ENCODE assay signal across 7 mouse cellular contexts in the genomic region with DNA sequence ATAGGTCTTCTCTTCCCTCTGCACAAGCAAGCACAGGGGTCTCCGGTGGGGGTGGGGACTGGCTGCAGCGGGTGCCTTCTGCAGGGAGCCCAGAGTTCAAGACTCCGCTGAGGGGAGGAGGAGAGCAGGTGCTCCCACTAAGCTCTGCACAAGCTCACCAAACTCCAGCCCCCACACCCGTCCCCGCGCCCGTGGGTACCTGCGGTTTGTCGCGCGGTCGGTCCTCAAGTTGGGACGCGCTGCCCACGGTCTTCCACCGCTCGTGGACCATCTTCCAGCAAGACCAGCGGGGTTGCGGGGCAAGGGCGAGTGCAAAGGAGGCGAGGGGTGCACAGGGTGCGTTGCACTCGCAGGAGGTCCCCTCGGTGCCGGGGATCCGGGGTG. TPM values are rescaled to one million over a fixed set of nuclear protein-coding genes. Genes with fewer than 3 reads are reported as not detected.
DNase-seq lines count a peak whose midpoint lies in the region; ATAC-seq lines count a peak whose summit lies in the region.

No protein-coding gene starts in this region.

- no peak for DNase-seq in lung, postnatal 10 days
- DNase-seq in forebrain, embryonic 14.5 days (ENCODE audit: low spot score), result no peak
- DNase-seq in ovary, adult 18-20 months (ENCODE audit: low spot score), result no peak
- DNase-seq in left cerebral cortex, adult 9 months (ENCODE audit: low spot score in 2 of 2), result no peak

- H3K9ac ChIP-seq in lung, embryonic 16.5 days (ENCODE audit: low read length), result peak overlapping the region; percentile 61; the same call in 1 of the 2 replicates
- peak overlapping the region; percentile 59 for H3K9ac ChIP-seq in forebrain, embryonic 14.5 days (ENCODE audit: low read length)
- no peak overlapping the region for H3K9ac ChIP-seq in limb, embryonic 15.5 days
- peak overlapping the region; percentile 28; the same call in 1 of the 2 replicates for H3K9ac ChIP-seq in stomach, embryonic 14.5 days (replicated peaks; ENCODE audit: low read depth, low read length)

- peak overlapping the region; percentile 50 for H3K4me3 ChIP-seq in lung, embryonic 16.5 days (ENCODE audit: low read length)
- H3K4me3 ChIP-seq in forebrain, embryonic 14.5 days (ENCODE audit: low read depth, low read length), result peak overlapping the region; percentile 42
- peak overlapping the region; percentile 55 for H3K4me3 ChIP-seq in limb, embryonic 15.5 days
- H3K4me3 ChIP-seq in stomach, embryonic 14.5 days (ENCODE audit: low read depth, low read length), result peak overlapping the region; percentile 52

- no peaks in the 10 kb centered on the region for H3K36me3 ChIP-seq in lung, embryonic 16.5 days (ENCODE audit: control insufficient read depth, insufficient read depth, low read length)
- no peaks in the 10 kb centered on the region for H3K36me3 ChIP-seq in forebrain, embryonic 14.5 days (ENCODE audit: control insufficient read depth, insufficient read depth, low read length)
- H3K36me3 ChIP-seq in limb, embryonic 15.5 days, result no peaks in the 10 kb centered on the region
- H3K36me3 ChIP-seq in stomach, embryonic 14.5 days (ENCODE audit: control insufficient read depth, insufficient read depth, low read length), result no peaks in the 10 kb centered on the region

- H3K27me3 ChIP-seq in lung, embryonic 16.5 days (ENCODE audit: control insufficient read depth, insufficient read depth, low read depth, low read length), result peaks cover 57% of the 10 kb centered on the region
- peaks cover 46% of the 10 kb centered on the region for H3K27me3 ChIP-seq in forebrain, embryonic 14.5 days (replicated peaks; ENCODE audit: control insufficient read depth, insufficient read depth, low read length)
- H3K27me3 ChIP-seq in limb, embryonic 15.5 days, result peaks cover 58% of the 10 kb centered on the region
- peaks cover 30% of the 10 kb centered on the region for H3K27me3 ChIP-seq in stomach, embryonic 14.5 days (ENCODE audit: control insufficient read depth, insufficient read depth, low read length)

- H3K9me3 ChIP-seq in lung, embryonic 16.5 days (ENCODE audit: control insufficient read depth, low read length), result no peaks in the 10 kb centered on the region
- H3K9me3 ChIP-seq in forebrain, embryonic 14.5 days (replicated peaks; ENCODE audit: control insufficient read depth, low read length), result no peaks in the 10 kb centered on the region
- H3K9me3 ChIP-seq in limb, embryonic 15.5 days, result no peaks in the 10 kb centered on the region
- H3K9me3 ChIP-seq in stomach, embryonic 14.5 days (ENCODE audit: control insufficient read depth, low read depth, low read length), result no peaks in the 10 kb centered on the region

- H3K4me2 ChIP-seq in lung, embryonic 16.5 days (ENCODE audit: low read depth, low read length), result peak overlapping the region; percentile 92
- peak overlapping the region; percentile 92 for H3K4me2 ChIP-seq in forebrain, embryonic 14.5 days (ENCODE audit: low read length)
- H3K4me2 ChIP-seq in limb, embryonic 15.5 days, result peak overlapping the region; percentile 98
- peak overlapping the region; percentile 98 for H3K4me2 ChIP-seq in stomach, embryonic 14.5 days (replicated peaks; ENCODE audit: low read depth, low read length)

- WGBS in lung, embryonic 16.5 days, result 0% methylated on average over 19 of the region's 26 CpGs
- WGBS in forebrain, embryonic 14.5 days, result under 1% methylated on average over 23 of the region's 26 CpGs
- 1% methylated on average over 26 of the region's 26 CpGs for WGBS in limb, embryonic 15.5 days
- WGBS in stomach, embryonic 14.5 days, result 4% methylated on average over 26 of the region's 26 CpGs

- H3K4me1 ChIP-seq in lung, embryonic 16.5 days (replicated peaks; ENCODE audit: control insufficient read depth, insufficient read depth, low read length), result peaks cover 13% of the 10 kb centered on the region
- H3K4me1 ChIP-seq in forebrain, embryonic 14.5 days (ENCODE audit: control insufficient read depth, insufficient read depth, low read length), result peaks cover 18% of the 10 kb centered on the region; the same call in 1 of the 2 replicates
- peaks cover 25% of the 10 kb centered on the region for H3K4me1 ChIP-seq in limb, embryonic 15.5 days
- H3K4me1 ChIP-seq in stomach, embryonic 14.5 days (ENCODE audit: control insufficient read depth, insufficient read depth, low read length), result peaks cover 12% of the 10 kb centered on the region

- no peak overlapping the region for H3K27ac ChIP-seq in lung, embryonic 16.5 days (ENCODE audit: low read length)
- no peak overlapping the region for H3K27ac ChIP-seq in forebrain, embryonic 14.5 days (ENCODE audit: low read depth, low read length)
- no peak overlapping the region for H3K27ac ChIP-seq in limb, embryonic 15.5 days
- H3K27ac ChIP-seq in stomach, embryonic 14.5 days (ENCODE audit: low read length), result no peak overlapping the region

- 0 out of 2 replicates have a peak, but pooled peaks have one; percentile 14 for ATAC-seq in lung, embryonic 16.5 days (ENCODE audit: low read depth)
- no peak for ATAC-seq in forebrain, embryonic 14.5 days
- no peak for ATAC-seq in limb, embryonic 15.5 days (ENCODE audit: insufficient number of reproducible peaks, low FRiP score, low TSS enrichment, low read depth)
- ATAC-seq in stomach, embryonic 14.5 days (ENCODE audit: insufficient number of reproducible peaks, insufficient read depth, low FRiP score, low read depth), result no peak; the same call in 1 of the 2 replicates

RNA-seq across cellular contexts. Expression of a gene that starts 0.3 kb away (rescaled TPM):
- polyA plus RNA-seq in lung, embryonic 16.5 days (2015; fragmentation: Nextera tagmentation; extraction: Ambion mirVana), result 0.06 and 0.14 TPM in 2 replicates
- 3.0 and 3.3 TPM in 2 replicates for polyA plus RNA-seq in forebrain, embryonic 14.5 days (2014; fragmentation: Nextera tagmentation; extraction: Ambion mirVana)
- 0.14 and 0.26 TPM in 2 replicates for polyA plus RNA-seq in limb, embryonic 15.5 days (2015; fragmentation: Nextera tagmentation; extraction: Ambion mirVana)
- 0.10 TPM in 1 of 2 replicates, not detected in the other for polyA plus RNA-seq in stomach, embryonic 14.5 days (2014; fragmentation: Nextera tagmentation; extraction: Ambion mirVana)

RNA-seq across cellular contexts. Expression of a gene that starts 35.1 kb away (rescaled TPM):
- polyA plus RNA-seq in lung, embryonic 16.5 days (2015; fragmentation: Nextera tagmentation; extraction: Ambion mirVana), result 0.10 TPM in 1 of 2 replicates, not detected in the other
- polyA plus RNA-seq in forebrain, embryonic 14.5 days (2014; fragmentation: Nextera tagmentation; extraction: Ambion mirVana), result 0.11 and 0.19 TPM in 2 replicates
- polyA plus RNA-seq in limb, embryonic 15.5 days (2015; fragmentation: Nextera tagmentation; extraction: Ambion mirVana), result 0.14 TPM in 1 of 2 replicates, not detected in the other
- 0.11 and 0.25 TPM in 2 replicates for polyA plus RNA-seq in stomach, embryonic 14.5 days (2014; fragmentation: Nextera tagmentation; extraction: Ambion mirVana)

RNA-seq across cellular contexts. Expression of a gene that starts 41.6 kb away (rescaled TPM):
- 1.7 and 2.0 TPM in 2 replicates for polyA plus RNA-seq in lung, embryonic 16.5 days (2015; fragmentation: Nextera tagmentation; extraction: Ambion mirVana)
- 2.9 and 4.3 TPM in 2 replicates for polyA plus RNA-seq in forebrain, embryonic 14.5 days (2014; fragmentation: Nextera tagmentation; extraction: Ambion mirVana)
- polyA plus RNA-seq in limb, embryonic 15.5 days (2015; fragmentation: Nextera tagmentation; extraction: Ambion mirVana), result 1.5 and 1.9 TPM in 2 replicates
- 0.36 and 0.49 TPM in 2 replicates for polyA plus RNA-seq in stomach, embryonic 14.5 days (2014; fragmentation: Nextera tagmentation; extraction: Ambion mirVana)
